Mouse (Mus musculus): Measurements from ENCODE around the gene Ass1.
A peak's percentile ranks its signal among the peaks of the same experiment; 100 is the strongest.

Gene Ass1

GRCm38 (mm10) chr2:31490556-31490955, 20.5 kb downstream of the Ass1 start:
- DNase-seq: no peak

GRCm38 (mm10) chr2:31492308-31492707, 22.3 kb downstream of the Ass1 start:
- no peak for DNase-seq

GRCm38 (mm10) chr2:31493243-31493642, 23.2 kb downstream of the Ass1 start:
- DNase-seq: no peak

GRCm38 (mm10) chr2:31494315-31494714, 24.3 kb downstream of the Ass1 start:
- DNase-seq: no peak

- no peak for DNase-seq
These were observed 25.1 kb downstream of the Ass1 start for GRCm38 (mm10) chr2:31495046-31495476.

GRCm38 (mm10) chr2:31496141-31496540, 26.1 kb downstream of the Ass1 start:
- DNase-seq: no peak

GRCm38 (mm10) chr2:31497113-31497512, 27.1 kb downstream of the Ass1 start:
- no peak for DNase-seq

GRCm38 (mm10) chr2:31497635-31498034, 27.6 kb downstream of the Ass1 start:
- no peak for DNase-seq

GRCm38 (mm10) chr2:31499327-31500291, 29.6 kb downstream of the Ass1 start:
- no peak for DNase-seq

- no peak for DNase-seq
These were observed 30.5 kb downstream of the Ass1 start for GRCm38 (mm10) chr2:31500292-31501204.

GRCm38 (mm10) chr2:31501448-31502130, 31.6 kb downstream of the Ass1 start:
- DNase-seq: peak; percentile 64

GRCm38 (mm10) chr2:31502616-31503522, 32.9 kb downstream of the Ass1 start:
- no peak for DNase-seq

- no peak for DNase-seq
These were observed 35.5 kb downstream of the Ass1 start for GRCm38 (mm10) chr2:31505472-31505871.

GRCm38 (mm10) chr2:31508851-31509250, 38.8 kb downstream of the Ass1 start:
- no peak for DNase-seq

GRCm38 (mm10) chr2:31511316-31511715, 41.3 kb downstream of the Ass1 start:
- DNase-seq: no peak

GRCm38 (mm10) chr2:31516557-31516956, 46.5 kb downstream of the Ass1 start:
- DNase-seq: no peak

GRCm38 (mm10) chr2:31521800-31522335, 51.9 kb downstream of the Ass1 start:
- DNase-seq: no peak

- DNase-seq: no peak
These were observed 54.6 kb downstream of the Ass1 start for GRCm38 (mm10) chr2:31524641-31525040.

GRCm38 (mm10) chr2:31525778-31526177, 55.8 kb downstream of the Ass1 start:
- no peak for DNase-seq

GRCm38 (mm10) chr2:31530201-31530600, 60.2 kb downstream of the Ass1 start:
- DNase-seq: no peak

- DNase-seq: no peak
These were observed 67.0 kb downstream of the Ass1 start for GRCm38 (mm10) chr2:31537054-31537453.

All from kidney, adult 11 months (tissue).